Mouse (Mus musculus) limb, embryonic 15.5 days (tissue): ENCODE results near the gene Clic5. TPM values are rescaled to one million over a fixed set of nuclear protein-coding genes. Genes with fewer than 3 reads are reported as not detected.

Experiments used
- ATAC-seq: fragments of 200-750 bp; cut with Nextera tagmentation; 2 replicates; pipeline ENCODE4 v1.8.0; 2017; ENCODE audit warnings: low read depth, moderate TSS enrichment; ENCODE audit not compliant: insufficient number of reproducible peaks, low FRiP score, low TSS enrichment
- H3K27ac ChIP-seq: fragments of 300-500 bp; sonication (generic); 2 replicates; pipeline ENCODE4 v1.5.1; 2015; ENCODE audit warnings: moderate library complexity, mild to moderate bottlenecking, inconsistent platforms
- H3K27me3 ChIP-seq: fragments of 300-500 bp; sonication (generic); 2 replicates; pipeline ENCODE4 v1.6.1; 2015; ENCODE audit warnings: inconsistent platforms
- H3K36me3 ChIP-seq: fragments of 300-500 bp; sonication (generic); 2 replicates; pipeline ENCODE4 v1.6.1; 2015; ENCODE audit warnings: inconsistent platforms
- H3K4me1 ChIP-seq: fragments of 300-500 bp; sonication (generic); 2 replicates; pipeline ENCODE4 v1.6.1; 2015; ENCODE audit warnings: inconsistent platforms
- H3K4me2 ChIP-seq: fragments of 300-500 bp; sonication (generic); 2 replicates; pipeline ENCODE4 v1.6.1; 2015; ENCODE audit warnings: mild to moderate bottlenecking, inconsistent platforms
- H3K4me3 ChIP-seq: fragments of 300-500 bp; sonication (generic); 2 replicates; pipeline ENCODE4 v1.5.1; 2015; ENCODE audit warnings: mild to moderate bottlenecking, inconsistent platforms
- H3K9ac ChIP-seq: fragments of 300-500 bp; sonication (generic); 2 replicates; pipeline ENCODE4 v1.6.1; 2015; ENCODE audit warnings: inconsistent platforms
- H3K9me3 ChIP-seq: fragments of 300-500 bp; sonication (generic); 2 replicates; pipeline ENCODE4 v1.6.1; 2016; ENCODE audit warnings: inconsistent platforms
- WGBS: fragments of 180-500 bp; shearing (Covaris S2); methylation state at CpG from one replicate; pipeline ENCODE4 v1.1.7; 2015; 5-methylcytosine and 5-hydroxymethylcytosine counted together
- polyA plus RNA-seq: library from polyadenylated mRNA; unstranded; fragments of >200 nt; fragmentation: Nextera tagmentation; extraction: Ambion mirVana; gene quantifications from 2 replicates; pipeline ENCODE4 v1.2.1, GENCODE M21; 2015

The Clic5 gene
- polyA plus RNA-seq = 0.79 and 0.81 TPM in 2 replicates

DNA sequence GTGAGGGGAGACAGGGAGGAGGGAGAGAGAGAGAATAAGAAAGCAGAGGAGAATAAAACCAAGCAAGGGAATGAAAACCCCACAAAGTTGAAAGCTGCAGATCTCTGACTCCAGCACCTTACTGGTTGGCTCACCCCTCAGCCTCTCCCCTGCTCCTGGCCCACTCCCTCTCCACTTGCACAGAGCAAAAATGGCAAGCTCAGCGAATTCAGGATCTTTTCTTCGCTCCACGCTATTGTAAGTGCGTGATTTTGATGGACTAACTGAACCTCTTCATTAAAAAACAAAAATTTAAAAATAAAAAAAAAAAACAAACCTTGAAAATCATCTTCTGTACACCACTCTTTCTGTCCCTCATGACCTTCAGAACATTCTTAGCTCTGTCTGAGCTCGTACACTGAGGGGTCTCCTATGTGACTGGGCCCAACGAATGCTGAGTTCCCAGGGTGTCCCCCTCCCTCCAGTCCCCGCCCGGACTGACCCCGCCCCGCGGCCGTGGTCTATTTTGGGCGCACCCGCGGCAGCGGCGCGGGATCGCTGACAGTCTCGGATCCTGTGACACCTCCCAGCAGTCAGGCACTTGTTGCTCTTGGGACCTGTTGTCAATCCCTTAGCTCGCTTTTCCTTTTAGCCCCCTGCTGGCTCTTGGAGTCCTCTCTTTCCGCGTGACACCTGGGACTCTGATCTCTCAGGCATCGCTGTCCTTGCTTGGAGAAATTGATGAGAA is at the start of gene Clic5:
Gene Clic5, plus strand, starts transcription at position 543 of the 727 bp plus-strand sequence.
- 4% methylated on average over 24 of the region's 24 CpGs for WGBS
- no peak within 1 kb of the TSS for H3K27ac ChIP-seq
- no peak for ATAC-seq

DNA sequence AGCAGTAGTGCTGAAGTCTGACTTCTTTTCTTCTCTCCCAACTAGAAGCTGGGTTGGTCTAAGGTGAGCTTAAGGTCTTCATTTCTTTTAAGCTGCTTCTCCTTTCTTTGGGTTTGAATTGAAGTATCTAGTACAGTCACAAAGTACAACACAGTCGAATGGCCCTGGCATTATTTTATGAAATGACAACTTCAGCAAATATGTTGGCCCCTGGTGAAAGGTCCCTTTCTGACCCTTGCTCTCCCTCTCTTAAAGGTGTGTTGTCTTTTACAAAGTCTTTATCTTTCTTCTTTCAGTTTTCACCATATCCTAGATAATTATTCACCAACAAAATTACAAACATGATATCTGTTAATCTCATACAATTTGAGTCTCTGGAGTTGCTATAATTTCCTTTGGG is 42.6 kb upstream of the Clic5 start:
- WGBS = 88% methylated on average over 1 of the region's 1 CpGs
- no peak overlapping the region for H3K9ac ChIP-seq
- ATAC-seq = no peak
- H3K27ac ChIP-seq = no peak overlapping the region
- no peaks in the 10 kb centered on the region for H3K9me3 ChIP-seq
- no peaks in the 10 kb centered on the region for H3K27me3 ChIP-seq
- H3K4me1 ChIP-seq = no peaks in the 10 kb centered on the region
- no peak overlapping the region for H3K4me3 ChIP-seq
- H3K4me2 ChIP-seq = no peak overlapping the region
- no peaks in the 10 kb centered on the region for H3K36me3 ChIP-seq

More for the DNA sequence above, at the start of gene Clic5:
- no peaks in the 10 kb centered on the region for H3K36me3 ChIP-seq
- peak within 1 kb of the TSS; percentile 89 for H3K4me2 ChIP-seq
- H3K27me3 ChIP-seq = peaks cover 14% of the 10 kb centered on the region
- H3K9me3 ChIP-seq = no peaks in the 10 kb centered on the region; the same call in 1 of the 2 replicates
- H3K4me1 ChIP-seq = peaks cover 16% of the 10 kb centered on the region
- peak within 1 kb of the TSS; percentile 26; the same call in 1 of the 2 replicates for H3K9ac ChIP-seq
- peak within 1 kb of the TSS; percentile 42 for H3K4me3 ChIP-seq

DNA sequence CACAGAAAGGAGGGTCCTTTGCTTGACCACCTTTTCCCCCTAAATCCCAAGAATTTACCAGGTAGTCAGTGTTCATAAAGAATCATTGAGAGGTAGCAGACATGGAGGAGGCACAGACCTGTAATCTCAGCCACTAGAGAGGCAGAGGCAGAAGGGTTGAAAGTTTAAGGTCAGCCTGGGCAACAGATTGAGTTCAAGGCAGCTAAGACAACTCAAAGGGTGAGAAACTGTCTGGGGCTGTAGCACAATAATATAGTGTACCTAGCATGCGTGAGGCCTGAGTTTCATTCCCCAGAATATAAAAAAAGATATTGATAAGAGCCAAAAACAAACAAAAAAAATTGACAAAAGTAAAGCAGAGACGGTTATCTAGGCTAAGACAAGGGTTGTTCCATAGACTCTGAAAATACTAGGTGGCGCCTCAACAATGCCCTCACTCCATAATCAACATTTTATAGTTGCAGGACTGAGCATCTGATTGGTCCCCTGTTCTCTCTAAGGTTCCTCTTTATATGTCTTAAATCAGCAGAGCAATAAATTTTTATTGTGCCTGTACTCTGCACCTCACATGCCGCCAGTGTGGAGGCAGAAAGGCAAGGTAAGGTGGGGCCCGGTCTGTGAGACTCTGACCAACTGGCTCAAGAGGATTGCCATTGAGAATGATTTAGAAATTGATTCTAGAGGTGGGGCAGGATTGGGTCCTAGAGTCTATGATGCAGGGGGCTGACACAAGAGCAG is 40.1 kb upstream of the Clic5 start:
- ATAC-seq = no peak
- Histone ChIP-seq H3K4me1 (no peaks in the 10 kb centered on the region), H3K27me3 (no peaks in the 10 kb centered on the region), H3K4me3 (no peak overlapping the region), H3K27ac (no peak overlapping the region), H3K9me3 (no peaks in the 10 kb centered on the region), H3K36me3 (no peaks in the 10 kb centered on the region), H3K9ac (no peak overlapping the region), H3K4me2 (no peak overlapping the region)
- WGBS = 45% methylated on average over 5 of the region's 5 CpGs

DNA sequence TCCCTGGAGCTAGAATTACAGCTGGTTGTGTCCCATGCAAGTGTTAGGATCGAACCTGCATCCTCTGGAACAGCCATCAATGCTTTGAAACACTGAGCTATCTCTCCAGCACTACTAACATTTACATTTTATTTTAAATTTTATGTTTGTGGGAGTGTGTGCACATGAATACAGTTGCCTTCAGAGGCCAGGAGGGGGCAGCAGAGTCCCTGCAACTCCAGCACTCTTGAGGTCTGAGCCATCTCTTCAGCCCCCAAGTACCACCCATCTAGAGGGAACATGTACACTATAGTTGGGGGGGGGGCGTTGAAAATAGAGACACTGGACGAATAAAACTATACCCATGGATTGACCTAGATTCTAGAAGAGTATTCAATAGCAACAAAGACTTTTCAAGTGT is 37.3 kb upstream of the Clic5 start:
- no peaks in the 10 kb centered on the region for H3K27me3 ChIP-seq
- no peak overlapping the region for H3K27ac ChIP-seq
- no peaks in the 10 kb centered on the region for H3K9me3 ChIP-seq
- no peaks in the 10 kb centered on the region for H3K36me3 ChIP-seq
- H3K4me1 ChIP-seq = no peaks in the 10 kb centered on the region
- H3K4me2 ChIP-seq = no peak overlapping the region
- ATAC-seq = no peak
- H3K4me3 ChIP-seq = no peak overlapping the region
- H3K9ac ChIP-seq = no peak overlapping the region
- 71% methylated on average over 3 of the region's 3 CpGs for WGBS

DNA sequence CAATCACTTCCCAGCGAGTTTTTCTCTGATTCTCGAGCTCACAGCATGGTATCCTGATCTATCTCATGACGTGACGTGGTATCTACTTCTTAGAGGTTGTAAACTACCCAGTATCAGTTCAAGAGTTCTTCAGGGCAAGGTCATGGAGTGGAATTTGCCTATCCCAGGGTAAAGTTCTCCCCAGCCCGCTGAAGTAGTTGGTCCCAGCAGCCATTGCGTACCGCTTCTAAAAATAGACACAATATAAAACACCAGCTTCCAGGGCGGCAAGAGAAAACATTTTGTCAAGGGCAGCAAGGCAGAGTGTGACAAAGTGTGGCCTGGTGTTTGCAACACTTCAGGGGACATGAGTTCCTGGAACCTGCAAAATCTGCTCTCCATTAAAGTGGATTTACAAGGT is 36.5 kb upstream of the Clic5 start:
- no peaks in the 10 kb centered on the region for H3K27me3 ChIP-seq
- ATAC-seq = no peak
- H3K9ac ChIP-seq = no peak overlapping the region
- no peak overlapping the region for H3K27ac ChIP-seq
- H3K4me3 ChIP-seq = no peak overlapping the region
- WGBS = 68% methylated on average over 8 of the region's 8 CpGs
- H3K36me3 ChIP-seq = no peaks in the 10 kb centered on the region
- H3K4me2 ChIP-seq = no peak overlapping the region
- no peaks in the 10 kb centered on the region for H3K4me1 ChIP-seq
- no peaks in the 10 kb centered on the region for H3K9me3 ChIP-seq

DNA sequence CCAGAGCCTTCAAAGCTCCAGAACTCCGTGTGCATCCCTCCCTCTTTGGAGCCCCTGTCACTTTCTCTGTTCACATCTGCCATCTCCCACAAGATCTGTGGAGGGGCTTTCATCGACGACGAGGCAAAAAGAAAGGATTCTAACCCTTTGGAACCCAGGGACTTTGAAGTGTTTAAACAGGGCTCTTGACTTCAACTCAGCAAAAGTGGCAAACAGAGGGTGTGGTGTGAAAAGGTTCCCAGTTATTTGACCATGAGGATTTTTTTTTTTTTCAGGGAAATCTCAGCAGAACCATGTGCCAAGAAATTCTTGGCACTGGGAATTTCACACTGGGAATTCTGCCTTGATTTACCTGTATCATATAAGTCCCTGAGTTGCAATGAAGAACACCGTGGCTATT is 34.5 kb upstream of the Clic5 start:
- no peak overlapping the region for H3K4me2 ChIP-seq
- WGBS = 32% methylated on average over 5 of the region's 5 CpGs
- H3K27ac ChIP-seq = no peak overlapping the region
- no peak overlapping the region for H3K4me3 ChIP-seq
- ATAC-seq = no peak
- H3K27me3 ChIP-seq = no peaks in the 10 kb centered on the region
- no peaks in the 10 kb centered on the region for H3K36me3 ChIP-seq
- H3K9me3 ChIP-seq = no peaks in the 10 kb centered on the region
- H3K9ac ChIP-seq = no peak overlapping the region
- H3K4me1 ChIP-seq = no peaks in the 10 kb centered on the region

DNA sequence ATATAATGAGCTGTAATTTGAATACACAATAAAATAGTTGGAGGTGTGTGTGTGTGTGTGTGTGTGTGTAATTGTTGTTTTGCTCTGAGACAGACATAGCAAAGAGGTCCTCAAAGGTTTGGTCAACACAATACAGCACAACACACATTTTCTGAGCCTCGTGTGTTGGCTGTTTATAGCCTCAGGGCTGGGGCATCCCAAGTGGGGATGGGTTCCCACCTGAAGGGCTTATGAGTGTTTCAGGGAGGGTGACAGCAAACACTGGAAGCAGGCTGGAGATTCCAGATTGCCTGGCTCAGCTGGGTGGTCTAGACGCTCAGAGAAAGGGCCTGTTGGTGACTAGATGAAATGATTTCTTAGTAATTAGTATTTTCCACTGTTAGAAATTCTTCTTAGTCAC is 33.2 kb upstream of the Clic5 start:
- ATAC-seq = no peak
- Histone ChIP-seq H3K9ac (no peak overlapping the region), H3K27me3 (no peaks in the 10 kb centered on the region), H3K9me3 (no peaks in the 10 kb centered on the region), H3K36me3 (no peaks in the 10 kb centered on the region), H3K4me3 (no peak overlapping the region), H3K4me1 (no peaks in the 10 kb centered on the region), H3K4me2 (no peak overlapping the region), H3K27ac (no peak overlapping the region)
- WGBS = 63% methylated on average over 2 of the region's 2 CpGs

DNA sequence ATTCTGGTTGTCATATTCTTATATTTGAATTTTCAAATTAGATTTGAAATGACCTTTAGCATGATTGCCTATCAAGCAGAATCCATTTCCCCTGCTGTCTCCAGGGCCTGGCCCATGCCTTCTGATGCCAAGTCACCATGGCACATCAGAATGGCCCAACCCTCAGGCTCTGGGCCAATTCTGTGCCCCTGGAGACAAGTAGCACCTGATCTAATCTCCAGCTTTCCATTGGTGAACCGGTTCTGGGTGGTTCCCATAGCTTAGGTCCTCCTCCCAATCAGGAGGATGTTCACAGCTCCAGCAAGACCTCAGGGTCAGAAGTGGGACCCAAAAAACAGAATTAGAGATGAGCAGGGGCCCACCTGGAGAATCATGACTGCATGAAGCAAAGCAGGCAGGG is 30.2 kb upstream of the Clic5 start:
- Histone ChIP-seq H3K4me1 (peaks cover 8% of the 10 kb centered on the region; the same call in 1 of the 2 replicates), H3K9ac (no peak overlapping the region), H3K27me3 (no peaks in the 10 kb centered on the region), H3K4me2 (no peak overlapping the region), H3K36me3 (no peaks in the 10 kb centered on the region), H3K9me3 (no peaks in the 10 kb centered on the region), H3K4me3 (no peak overlapping the region), H3K27ac (no peak overlapping the region)
- WGBS = 68% methylated on average over 1 of the region's 1 CpGs
- no peak for ATAC-seq

DNA sequence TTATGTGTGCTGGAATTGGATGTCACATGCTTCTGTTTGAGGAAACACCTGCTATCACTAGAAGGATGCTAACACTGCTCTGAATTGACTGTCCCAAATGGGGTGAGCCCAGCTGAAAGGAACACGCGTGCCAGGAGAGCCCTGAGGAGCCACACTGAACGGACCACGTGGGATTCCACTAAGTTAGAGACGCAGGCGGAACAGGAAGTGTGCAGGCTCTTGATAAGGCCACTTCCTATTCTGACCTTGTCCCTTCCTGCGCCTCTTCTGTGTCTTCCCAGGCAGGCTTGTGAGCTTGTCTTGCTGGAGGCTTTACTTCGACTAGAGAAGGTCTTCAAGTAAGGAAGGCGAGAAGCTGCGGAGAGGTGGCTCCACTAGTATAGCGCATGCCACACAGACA is 27.9 kb upstream of the Clic5 start:
- no peak for ATAC-seq
- WGBS = 88% methylated on average over 11 of the region's 11 CpGs
- H3K4me1 ChIP-seq = peaks cover 8% of the 10 kb centered on the region; the same call in 1 of the 2 replicates

DNA sequence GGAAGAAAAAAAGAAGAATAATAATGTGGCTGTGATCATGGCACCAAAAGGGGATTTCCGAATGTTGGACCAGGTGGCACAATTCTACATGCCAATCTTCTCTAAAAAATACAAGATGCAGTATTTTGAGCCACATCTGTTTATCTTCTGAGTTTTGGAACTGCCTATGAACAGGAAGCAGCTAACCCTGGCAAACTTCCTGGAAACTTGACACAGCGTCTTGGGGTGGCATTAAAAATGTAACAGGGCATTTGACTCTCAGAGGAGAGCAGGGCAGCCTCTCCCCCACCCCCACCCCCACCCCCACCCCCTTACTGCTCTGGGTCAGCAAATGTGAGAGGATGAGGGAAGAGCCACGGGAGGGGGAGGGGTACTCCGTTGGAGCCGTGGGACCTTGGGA is 25.9 kb upstream of the Clic5 start:
- Histone ChIP-seq H3K27me3 (no peaks in the 10 kb centered on the region), H3K4me3 (no peak overlapping the region), H3K9me3 (no peaks in the 10 kb centered on the region), H3K9ac (no peak overlapping the region), H3K36me3 (no peaks in the 10 kb centered on the region), H3K4me1 (peaks cover 8% of the 10 kb centered on the region; the same call in 1 of the 2 replicates), H3K4me2 (0 out of 2 replicates have a peak overlapping the region, but pooled peaks have one; percentile 10), H3K27ac (no peak overlapping the region)
- no peak for ATAC-seq
- 23% methylated on average over 5 of the region's 5 CpGs for WGBS

More for the DNA sequence above, 27.9 kb upstream of the Clic5 start:
- no peak overlapping the region for H3K9ac ChIP-seq
- H3K27me3 ChIP-seq = no peaks in the 10 kb centered on the region
- H3K4me3 ChIP-seq = no peak overlapping the region
- H3K36me3 ChIP-seq = no peaks in the 10 kb centered on the region
- no peaks in the 10 kb centered on the region for H3K9me3 ChIP-seq
- H3K4me2 ChIP-seq = no peak overlapping the region
- H3K27ac ChIP-seq = no peak overlapping the region

DNA sequence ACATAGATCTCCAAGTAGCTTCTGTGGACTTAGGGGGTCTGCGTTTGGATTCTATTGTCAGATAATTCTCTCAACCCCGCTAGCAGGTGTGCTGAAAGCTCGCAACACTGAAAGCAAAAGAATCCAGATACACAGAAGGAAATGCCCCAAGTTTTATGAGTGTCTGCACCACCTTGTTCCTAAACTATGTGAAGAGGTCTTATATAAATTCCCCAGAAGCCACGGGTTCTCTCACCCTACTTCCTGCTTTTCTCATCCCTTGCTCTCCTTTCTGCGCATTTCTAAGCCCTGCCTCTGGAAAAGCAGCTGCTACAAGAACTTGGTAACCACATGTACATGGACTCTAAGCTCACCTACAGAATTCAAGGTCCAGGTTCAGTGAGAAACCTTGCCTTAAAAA is 25.4 kb upstream of the Clic5 start:
- WGBS = 46% methylated on average over 5 of the region's 5 CpGs
- Histone ChIP-seq H3K27me3 (no peaks in the 10 kb centered on the region), H3K9me3 (no peaks in the 10 kb centered on the region), H3K9ac (no peak overlapping the region), H3K4me3 (no peak overlapping the region), H3K27ac (no peak overlapping the region), H3K4me2 (0 out of 2 replicates have a peak overlapping the region, but pooled peaks have one; percentile 10), H3K36me3 (no peaks in the 10 kb centered on the region), H3K4me1 (peaks cover 8% of the 10 kb centered on the region; the same call in 1 of the 2 replicates)
- ATAC-seq = no peak

DNA sequence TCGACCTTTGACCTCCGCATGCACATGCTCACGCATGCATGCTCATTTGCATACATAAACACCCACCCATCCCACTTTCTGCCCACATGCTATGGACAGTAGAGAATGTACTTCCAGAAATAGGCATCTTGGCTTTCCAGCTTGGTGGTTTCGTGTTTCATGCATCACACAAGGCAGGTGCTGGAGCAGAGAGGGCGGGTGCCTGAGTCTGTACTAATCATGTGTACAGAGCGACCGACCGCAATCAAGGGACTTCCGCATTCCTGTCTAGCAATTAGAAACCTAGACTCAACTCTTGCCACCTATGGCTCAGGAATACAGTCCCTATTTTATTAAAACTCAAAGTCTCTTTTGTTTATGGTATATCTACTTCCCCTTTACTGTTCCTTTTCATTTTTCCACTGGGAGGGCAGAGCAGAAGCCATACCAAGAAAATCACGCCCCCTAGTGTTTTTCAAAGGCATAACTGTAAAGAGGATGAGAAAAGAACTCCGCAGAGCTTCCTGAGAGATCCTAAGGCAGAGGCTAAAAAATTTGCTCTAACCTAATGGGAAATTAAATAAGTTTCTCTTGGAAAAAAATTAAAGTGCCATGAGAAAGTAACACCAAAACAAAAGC is 22.5 kb upstream of the Clic5 start:
- no peak for ATAC-seq

More for the DNA sequence above, 22.5 kb upstream of the Clic5 start:
- 50% methylated on average over 11 of the region's 11 CpGs for WGBS
- Histone ChIP-seq H3K4me2 (no peak overlapping the region), H3K4me3 (no peak overlapping the region), H3K36me3 (no peaks in the 10 kb centered on the region), H3K9me3 (no peaks in the 10 kb centered on the region), H3K27me3 (no peaks in the 10 kb centered on the region), H3K4me1 (peaks cover 8% of the 10 kb centered on the region; the same call in 1 of the 2 replicates), H3K27ac (no peak overlapping the region), H3K9ac (no peak overlapping the region)
